Mouse (Mus musculus) forebrain, postnatal 0 days (tissue): ENCODE data around the gene Diexf. TPM values are rescaled to one million over a fixed set of nuclear protein-coding genes. Genes with fewer than 3 reads are reported as not detected.
A peak's percentile ranks its signal among the peaks of the same experiment; 100 is the strongest.

Experiments
- ATAC-seq: fragments of 200-750 bp; cut with Nextera tagmentation; 2 replicates; pipeline ENCODE4 v1.8.0; 2017; ENCODE audit warnings: mild to moderate bottlenecking, moderate library complexity
- DNase-seq: peaks from one replicate; pipeline ENCODE4 v3.0.0-alpha.2; 2015
- H3K27ac ChIP-seq: fragments of 300-500 bp; sonication (generic); 2 replicates; pipeline ENCODE4 v1.5.1; 2014; ENCODE audit warnings: low read depth, mild to moderate bottlenecking, antibody characterized with exemption, low read length, moderate library complexity, mixed read lengths
- H3K27me3 ChIP-seq: fragments of 300-500 bp; sonication (generic); 2 replicates; pipeline ENCODE4 v1.6.1; 2014; ENCODE audit warnings: mild to moderate bottlenecking, low read length, mixed read lengths; ENCODE audit not compliant: insufficient read depth
- H3K36me3 ChIP-seq: fragments of 300-500 bp; sonication (generic); 2 replicates; pipeline ENCODE4 v1.6.1; 2014; ENCODE audit warnings: mild to moderate bottlenecking, moderate library complexity; ENCODE audit not compliant: insufficient read depth
- H3K4me1 ChIP-seq: fragments of 300-500 bp; sonication (generic); 2 replicates; pipeline ENCODE4 v1.6.1; 2014; ENCODE audit warnings: antibody characterized with exemption; ENCODE audit not compliant: insufficient read depth
- H3K4me2 ChIP-seq: fragments of 300-500 bp; sonication (generic); 2 replicates; pipeline ENCODE4 v1.6.1; 2014; ENCODE audit warnings: low read depth, mild to moderate bottlenecking, moderate library complexity
- H3K4me3 ChIP-seq: fragments of 300-500 bp; sonication (generic); 2 replicates; pipeline ENCODE4 v1.5.1; 2014; ENCODE audit warnings: low read depth, low read length, mixed read lengths
- H3K9ac ChIP-seq: fragments of 300-500 bp; sonication (generic); 2 replicates; pipeline ENCODE4 v1.6.1; 2014; ENCODE audit warnings: mild to moderate bottlenecking
- H3K9me3 ChIP-seq: fragments of 300-500 bp; sonication (generic); 2 replicates; pipeline ENCODE4 v1.6.1; 2016; ENCODE audit warnings: low read length
- CTCF ChIP-seq: sonication (generic); IDR thresholded peaks from 2 replicates; pipeline ENCODE4 v1.5.1; 2016; ENCODE audit warnings: antibody characterized with exemption, control low read depth, low read depth
- WGBS: fragments of 180-500 bp; shearing (Covaris S2); extraction: QIAGEN DNeasy Blood & Tissue Kit; methylation state at CpG from one replicate; pipeline ENCODE4 v1.1.7; 2014; 5-methylcytosine and 5-hydroxymethylcytosine counted together
- polyA plus RNA-seq: library from polyadenylated mRNA; unstranded; fragments of >200 nt; fragmentation: Nextera tagmentation; extraction: Ambion mirVana; gene quantifications from 2 replicates; pipeline ENCODE4 v1.2.1, GENCODE M21; 2015
- total RNA-seq: library from RNA; depleted of rRNA; stranded (reverse); fragments of >200 nt; gene quantifications from 2 replicates; pipeline ENCODE4 v1.2.3, GENCODE M21; 2014; rRNA removed

The Diexf gene
- total and polyA plus RNA-seq, 2 experiments from 2014 or later = 6.2 to 18.6 TPM

GRCm38 (mm10) chr1:193053065-193053464, 77.0 kb downstream of the Diexf start:
- Histone ChIP-seq H3K9ac (no peak overlapping the region), H3K27ac (no peak overlapping the region), H3K4me3 (no peak overlapping the region), H3K4me1 (no peaks in the 10 kb centered on the region), H3K9me3 (no peaks in the 10 kb centered on the region), H3K27me3 (no peaks in the 10 kb centered on the region), H3K4me2 (no peak overlapping the region), H3K36me3 (no peaks in the 10 kb centered on the region)
- TF ChIP-seq CTCF = no peak
- ATAC-seq (no peak), DNase-seq (no peak)
- WGBS = 78% methylated on average over 5 of the region's 5 CpGs

DNA sequence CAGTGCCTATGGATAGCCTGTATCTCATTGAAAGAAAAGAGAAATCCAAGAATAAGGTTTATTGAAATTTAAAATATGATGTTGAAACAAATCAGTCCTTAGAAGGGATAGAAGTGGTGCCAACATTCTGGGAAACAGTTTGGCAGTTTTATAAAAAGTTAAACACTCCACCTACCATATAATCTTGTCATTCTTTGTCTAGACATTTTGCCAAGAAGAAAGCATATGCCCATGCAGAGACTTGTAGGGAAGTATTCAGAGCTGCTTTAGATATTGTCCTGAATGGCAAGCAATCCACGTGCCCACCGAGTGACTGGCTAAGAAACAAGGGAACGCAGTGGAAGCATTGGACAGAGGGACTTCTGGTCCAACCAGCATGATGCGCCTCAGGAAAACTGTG, 82.5 kb downstream of the Diexf start:
- no peak overlapping the region for H3K9ac ChIP-seq
- peak; percentile 7 for DNase-seq
- H3K4me1 ChIP-seq = no peaks in the 10 kb centered on the region
- 77% methylated on average over 4 of the region's 4 CpGs for WGBS
- H3K4me3 ChIP-seq = no peak overlapping the region
- H3K9me3 ChIP-seq = no peaks in the 10 kb centered on the region
- no peaks in the 10 kb centered on the region for H3K27me3 ChIP-seq
- ATAC-seq = no peak; the same call in 1 of the 2 replicates
- H3K36me3 ChIP-seq = no peaks in the 10 kb centered on the region
- no peak for TF ChIP-seq CTCF
- no peak overlapping the region for H3K27ac ChIP-seq
- H3K4me2 ChIP-seq = no peak overlapping the region

DNA sequence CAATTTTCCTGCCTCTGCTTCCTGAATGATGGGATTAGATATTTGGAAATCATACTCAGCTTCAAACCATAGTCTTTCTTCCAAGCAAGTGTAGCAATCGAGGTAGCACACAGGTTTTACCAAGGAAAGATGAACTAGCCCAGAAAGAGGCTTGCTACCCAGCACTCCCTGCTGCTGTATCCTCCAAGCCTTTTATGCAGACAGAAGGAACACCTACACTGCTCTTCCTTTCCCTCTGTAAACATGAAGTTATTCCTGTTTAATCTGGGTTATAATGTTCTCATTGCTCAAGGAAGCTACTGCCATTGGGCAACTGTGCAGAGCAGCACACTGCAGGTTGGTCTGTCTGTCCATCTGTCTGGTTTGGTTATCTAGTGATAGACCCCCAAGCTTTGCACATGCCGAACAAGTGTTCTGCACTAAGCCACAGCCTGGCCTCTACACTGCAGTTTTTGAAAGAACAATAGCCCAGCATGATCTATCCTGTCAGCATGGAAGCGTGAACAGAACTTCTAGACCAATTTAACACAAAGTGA, 87.2 kb downstream of the Diexf start:
- Histone ChIP-seq H3K4me1 (no peaks in the 10 kb centered on the region), H3K4me2 (no peak overlapping the region), H3K27ac (no peak overlapping the region), H3K27me3 (no peaks in the 10 kb centered on the region), H3K9me3 (no peaks in the 10 kb centered on the region), H3K36me3 (no peaks in the 10 kb centered on the region), H3K4me3 (no peak overlapping the region), H3K9ac (no peak overlapping the region)
- no peak for TF ChIP-seq CTCF
- DNase-seq (no peak), ATAC-seq (no peak)
- WGBS = 45% methylated on average over 3 of the region's 3 CpGs

Other genes starting within 250 kb of the Diexf start
- gene Syt14, start 94.5 kb downstream of the Diexf start, total RNA-seq = 11.8 and 16.7 TPM in 2 replicates
- gene Syt14, start 94.5 kb downstream of the Diexf start, polyA plus RNA-seq = 2.6 and 4.6 TPM in 2 replicates
- gene Irf6, start 22.8 kb upstream of the Diexf start, total RNA-seq = 0.33 and 0.62 TPM in 2 replicates
- 0.29 and 0.48 TPM in 2 replicates for gene Irf6, start 22.8 kb upstream of the Diexf start, polyA plus RNA-seq
- 16.2 and 18.2 TPM in 2 replicates for gene A130010J15Rik, start 37.8 kb upstream of the Diexf start, total RNA-seq
- 9.6 and 10.8 TPM in 2 replicates for gene A130010J15Rik, start 37.8 kb upstream of the Diexf start, polyA plus RNA-seq
- 0.69 and 1.8 TPM in 2 replicates for gene Traf3ip3, start 71.4 kb upstream of the Diexf start, total RNA-seq
- gene Traf3ip3, start 71.4 kb upstream of the Diexf start, polyA plus RNA-seq = 1.6 and 2.1 TPM in 2 replicates
- 1.5 and 3.6 TPM in 2 replicates for gene Lamb3, start 77.4 kb upstream of the Diexf start, total RNA-seq
- 0.98 and 1.1 TPM in 2 replicates for gene Lamb3, start 77.4 kb upstream of the Diexf start, polyA plus RNA-seq
- 1.8 TPM in 2 replicates for gene Hsd11b1, start 133.8 kb upstream of the Diexf start, total RNA-seq
- 2.0 and 2.1 TPM in 2 replicates for gene Hsd11b1, start 133.8 kb upstream of the Diexf start, polyA plus RNA-seq
- gene G0s2, start 142.9 kb upstream of the Diexf start, total RNA-seq = 5.7 and 11.0 TPM in 2 replicates
- 4.7 and 5.0 TPM in 2 replicates for gene G0s2, start 142.9 kb upstream of the Diexf start, polyA plus RNA-seq
- gene Camk1g, start 240.0 kb upstream of the Diexf start, total RNA-seq = 50.3 and 56.1 TPM in 2 replicates
- 37.4 and 46.0 TPM in 2 replicates for gene Camk1g, start 240.0 kb upstream of the Diexf start, polyA plus RNA-seq